Mouse (Mus musculus) thymus, postnatal 36 days (tissue): ENCODE measurements around the gene 4930474N05Rik.

Experiments
- DNase-seq, 2 experiments: peaks; one replicate each; pipeline ENCODE4 v3.0.0; 2022; ENCODE audit warnings: mixed read lengths in 2 of 2

The 4930474N05Rik gene

GRCm38 (mm10) chr14:36094617-36095016 lies at the start of gene 4930474N05Rik:
Gene 4930474N05Rik (plus strand): TSS chr14:36094917.
- no peak for DNase-seq

- DNase-seq = no peak
Observed at GRCm38 (mm10) chr14:36048746-36049391, 45.8 kb upstream of the 4930474N05Rik start.

- DNase-seq = no peak
Observed at GRCm38 (mm10) chr14:36053281-36053680, 41.4 kb upstream of the 4930474N05Rik start.

- DNase-seq = no peak
Observed at GRCm38 (mm10) chr14:36098528-36098927, 3.8 kb downstream of the 4930474N05Rik start.

GRCm38 (mm10) chr14:36099647-36100046 lies 4.9 kb downstream of the 4930474N05Rik start:
- no peak for DNase-seq

GRCm38 (mm10) chr14:36100731-36101130 lies 6.0 kb downstream of the 4930474N05Rik start:
- no peak for DNase-seq

- no peak for DNase-seq
Observed at GRCm38 (mm10) chr14:36114481-36114880, 19.8 kb downstream of the 4930474N05Rik start.

- no peak for DNase-seq
Observed at GRCm38 (mm10) chr14:36123775-36124335, 29.1 kb downstream of the 4930474N05Rik start.

- no peak for DNase-seq
Observed at GRCm38 (mm10) chr14:36135749-36136148, 41.0 kb downstream of the 4930474N05Rik start.

- no peak for DNase-seq
Observed at GRCm38 (mm10) chr14:36137696-36138095, 43.0 kb downstream of the 4930474N05Rik start.

GRCm38 (mm10) chr14:36145261-36145660 lies 50.5 kb downstream of the 4930474N05Rik start:
- no peak for DNase-seq
